Mouse (Mus musculus): ENCODE measurements at regions not wholly inside any gene's neighbourhood (a gene's known extent, or its start where the extent isn't known, plus 50 kb on each side); places are given as distances from the start of the nearest gene placed in this dataset.
"Not testable (repeated sequence)": the region's sequence is repeated elsewhere in the genome, so short reads cannot be mapped to it uniquely, and the experiment has no call there.

DNA sequence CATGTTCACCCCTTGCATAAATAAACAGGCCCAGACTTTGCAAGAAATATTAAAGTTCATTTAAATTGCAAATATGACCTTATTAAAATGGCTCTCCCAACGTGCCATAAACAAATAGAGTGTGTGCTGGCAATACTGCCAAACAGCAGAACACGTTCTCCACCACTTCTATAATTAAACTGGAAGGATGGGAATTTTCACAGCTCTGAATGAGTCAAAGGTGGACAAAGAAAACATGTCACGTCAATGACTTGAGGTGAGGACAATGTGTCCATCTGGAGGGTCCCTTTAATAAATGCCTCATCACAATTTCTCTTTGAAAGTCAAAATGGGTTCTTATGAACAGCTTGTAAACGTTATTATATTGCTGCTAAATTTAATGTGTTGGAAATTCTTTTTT lies 114.8 kb downstream of the Galc start:
- ATAC-seq (ENCODE audit: poor library complexity, severe bottlenecking), result no peak

GRCm38 (mm10) chr12:98143170-98143569 lies 116.1 kb downstream of the Galc start:
- no peak for ATAC-seq (ENCODE audit: poor library complexity, severe bottlenecking)

DNA sequence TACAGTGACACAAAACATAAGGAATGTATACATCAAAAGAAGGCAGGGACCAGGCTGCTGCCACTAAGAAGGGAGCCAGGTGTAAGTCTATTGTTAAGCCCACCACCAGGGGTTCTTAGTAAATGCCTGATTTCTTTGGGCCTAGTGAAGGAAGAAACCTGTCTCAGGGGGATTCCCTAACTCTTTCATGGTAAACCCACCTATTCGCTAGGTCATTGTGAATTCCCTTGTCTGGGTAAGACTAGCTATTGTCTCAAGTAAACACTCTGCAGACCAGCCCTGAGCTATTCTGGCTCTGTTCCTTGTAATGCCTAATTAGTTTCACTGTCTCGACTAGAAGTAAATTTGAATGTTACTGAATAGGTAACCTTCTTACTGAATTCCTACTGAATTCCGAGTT lies 119.4 kb downstream of the Galc start:
- ATAC-seq (ENCODE audit: poor library complexity, severe bottlenecking), result not testable (repeated sequence)

DNA sequence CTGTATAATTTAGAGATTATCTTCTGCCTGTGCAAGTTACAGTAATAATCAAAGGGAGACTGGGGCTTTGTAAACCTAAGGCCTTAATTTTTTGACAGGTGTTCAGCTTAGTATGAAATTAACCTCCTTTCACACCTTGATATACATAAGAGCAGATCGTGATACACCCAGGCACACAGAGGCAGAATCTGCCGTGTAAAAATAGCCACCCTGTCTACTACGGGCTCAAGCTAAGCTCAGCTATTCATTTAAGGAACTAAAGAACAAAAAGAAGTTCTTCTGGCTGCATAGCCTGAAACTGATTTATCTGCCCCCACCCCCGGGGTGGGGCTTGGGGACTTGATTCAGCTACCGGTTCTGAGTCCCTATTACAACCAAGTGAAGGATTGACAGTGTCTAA lies 128.0 kb downstream of the Galc start:
- ATAC-seq (ENCODE audit: poor library complexity, severe bottlenecking), result no peak

DNA sequence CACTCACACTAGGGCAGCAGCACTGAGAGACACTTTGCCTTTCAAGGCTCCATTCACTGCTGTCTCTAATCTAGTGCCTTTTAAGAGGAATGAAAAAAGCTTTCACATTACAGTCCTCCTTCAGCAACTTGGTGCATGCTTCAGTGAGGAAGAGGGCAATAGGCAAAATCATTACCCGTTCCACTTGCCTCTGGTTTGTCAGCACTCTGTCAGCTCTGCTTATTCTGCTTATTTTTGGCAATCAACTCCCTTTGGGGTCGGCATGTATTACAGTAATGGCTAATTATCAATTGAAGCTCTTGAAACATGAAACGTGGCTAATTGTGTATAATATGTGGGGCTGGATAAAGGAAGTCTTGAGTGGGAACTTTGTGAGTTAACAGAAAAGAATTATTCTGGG lies 135.7 kb downstream of the Galc start:
- ATAC-seq (ENCODE audit: poor library complexity, severe bottlenecking), result no peak

GRCm38 (mm10) chr12:98108039-98108438 lies 151.2 kb downstream of the Galc start:
- ATAC-seq (ENCODE audit: poor library complexity, severe bottlenecking), result no peak

GRCm38 (mm10) chr12:98106789-98107684 lies 152.2 kb downstream of the Galc start:
- ATAC-seq (ENCODE audit: poor library complexity, severe bottlenecking), result no peak

GRCm38 (mm10) chr12:98106151-98106788 lies 153.0 kb downstream of the Galc start:
- no peak for ATAC-seq (ENCODE audit: poor library complexity, severe bottlenecking)

DNA sequence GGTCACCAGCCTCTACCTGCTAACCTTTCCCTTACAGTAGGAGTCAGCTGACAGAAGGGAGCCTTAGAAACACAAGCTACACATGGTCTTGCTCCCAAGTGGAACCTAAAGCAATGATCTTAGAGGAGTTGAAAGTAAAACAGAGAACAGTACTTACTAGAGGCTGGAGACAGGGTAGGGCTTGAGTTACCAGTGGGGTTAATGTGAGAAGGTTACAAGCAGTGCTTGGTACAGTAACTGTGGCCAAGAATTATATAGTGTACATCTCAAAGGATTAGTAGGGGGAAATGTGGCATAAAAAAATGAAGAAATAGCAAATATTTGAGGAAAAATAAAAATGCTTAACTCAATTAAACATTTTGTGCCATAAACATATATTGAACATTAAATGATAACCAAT lies 153.5 kb downstream of the Galc start:
- ATAC-seq (ENCODE audit: poor library complexity, severe bottlenecking), result no peak

GRCm38 (mm10) chr12:98090171-98090570 lies 169.1 kb downstream of the Galc start:
- ATAC-seq (ENCODE audit: poor library complexity, severe bottlenecking), result no peak

DNA sequence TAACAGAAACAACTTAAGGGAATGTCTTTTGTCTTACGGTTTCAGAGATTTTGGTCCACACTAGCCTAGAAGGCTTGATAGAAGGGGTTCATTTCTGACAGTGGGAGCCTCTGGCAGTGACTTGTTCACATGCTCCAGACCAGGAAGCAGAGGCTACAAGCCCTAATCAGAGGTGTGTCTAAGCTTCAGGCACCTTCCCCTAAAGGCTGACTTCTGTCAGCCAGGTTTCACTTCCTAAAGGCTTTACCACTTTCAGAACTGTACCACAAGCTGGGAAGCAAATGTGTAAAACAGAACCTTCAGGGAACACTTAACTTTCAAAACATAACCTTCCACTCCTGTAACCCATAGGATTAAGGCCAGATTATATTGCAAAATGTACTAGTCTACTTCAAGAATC lies 180.9 kb downstream of the Galc start:
- no peak for ATAC-seq (ENCODE audit: poor library complexity, severe bottlenecking)

DNA sequence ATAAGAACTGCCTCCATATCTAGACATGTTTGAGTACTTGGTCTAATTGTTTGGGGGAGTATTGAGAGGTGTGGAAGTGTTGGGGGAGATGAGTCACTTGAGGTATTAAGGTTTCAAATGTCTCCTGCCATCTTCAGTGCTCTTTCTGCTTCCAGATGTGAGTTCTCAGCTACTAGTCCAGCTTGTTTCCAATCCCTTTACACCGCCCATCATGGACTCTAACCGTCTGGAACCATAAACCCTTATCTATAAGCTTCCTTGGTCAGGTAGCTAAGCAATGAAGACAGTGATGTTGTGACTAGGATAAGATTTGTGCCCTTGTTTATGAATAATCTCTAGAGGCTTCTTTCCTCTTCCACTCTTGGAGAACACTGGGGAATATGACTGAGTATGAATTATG lies 183.7 kb downstream of the Galc start:
- ATAC-seq (ENCODE audit: poor library complexity, severe bottlenecking), result no peak

DNA sequence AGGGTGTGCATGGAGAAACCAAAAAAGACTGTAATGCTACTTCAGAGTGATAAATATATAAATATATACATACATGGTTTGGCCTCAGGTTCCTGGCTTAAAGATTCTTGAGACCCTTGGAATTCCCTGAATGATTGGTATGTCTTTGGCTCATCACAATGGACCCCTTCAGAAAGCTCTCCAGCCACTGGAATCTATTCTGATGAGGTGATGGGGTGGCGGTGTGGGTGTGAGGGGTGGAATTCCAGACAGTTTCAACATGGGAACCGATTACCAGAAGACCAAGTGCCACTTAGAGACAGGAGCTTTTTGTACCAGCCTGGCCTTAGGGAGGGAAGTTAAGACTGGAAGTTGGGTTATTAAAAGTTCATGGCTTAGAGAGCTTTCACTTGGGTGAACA lies 190.1 kb downstream of the Galc start:
- ATAC-seq (ENCODE audit: poor library complexity, severe bottlenecking), result no peak

- no peak for ATAC-seq (ENCODE audit: poor library complexity, severe bottlenecking)
Measured at GRCm38 (mm10) chr12:98059419-98060180, 199.7 kb downstream of the Galc start.

DNA sequence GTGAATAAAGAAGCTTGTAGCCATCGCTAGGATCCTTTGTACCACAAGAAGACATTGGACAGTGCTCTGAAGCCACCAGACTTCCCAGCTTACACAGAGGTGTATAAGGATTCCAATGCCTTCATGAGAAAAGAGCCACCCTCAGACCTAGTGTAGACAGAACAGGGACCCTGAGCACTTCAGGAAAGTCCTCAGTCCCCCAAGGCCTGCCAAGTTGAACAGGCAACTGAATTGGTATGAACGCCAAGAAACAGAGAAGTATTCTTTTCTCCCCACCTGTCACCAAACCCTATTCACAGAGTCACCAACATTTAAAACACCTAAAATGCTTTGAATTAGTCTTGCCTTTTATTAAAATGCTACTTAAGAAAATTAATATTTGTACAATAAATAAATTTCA lies 200.3 kb downstream of the Galc start:
- no peak for ATAC-seq (ENCODE audit: poor library complexity, severe bottlenecking)

- ATAC-seq (ENCODE audit: poor library complexity, severe bottlenecking), result no peak
Measured at GRCm38 (mm10) chr12:98050934-98051333, 208.3 kb downstream of the Galc start.

DNA sequence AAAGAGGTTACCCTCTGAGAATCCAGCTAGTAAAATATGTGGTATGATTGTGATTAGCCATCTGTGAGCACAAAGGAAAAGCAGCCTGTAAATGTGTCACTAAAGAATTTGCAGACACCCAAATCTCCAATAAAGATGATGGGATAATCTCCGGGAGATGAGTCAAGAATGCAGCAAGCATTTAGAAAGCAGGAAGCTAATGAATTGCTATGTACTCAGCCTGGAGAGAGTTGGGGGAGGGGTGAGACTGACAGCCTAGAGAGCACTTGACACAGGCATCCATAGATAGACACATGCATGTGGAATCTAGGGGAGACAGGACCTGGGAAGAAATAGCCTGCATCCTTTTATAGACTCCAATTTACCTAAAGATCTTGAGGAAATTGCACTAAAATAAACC lies 208.8 kb downstream of the Galc start:
- no peak for ATAC-seq (ENCODE audit: poor library complexity, severe bottlenecking)

- ATAC-seq (ENCODE audit: poor library complexity, severe bottlenecking), result no peak
Measured at GRCm38 (mm10) chr12:98050057-98050456, 209.2 kb downstream of the Galc start.

DNA sequence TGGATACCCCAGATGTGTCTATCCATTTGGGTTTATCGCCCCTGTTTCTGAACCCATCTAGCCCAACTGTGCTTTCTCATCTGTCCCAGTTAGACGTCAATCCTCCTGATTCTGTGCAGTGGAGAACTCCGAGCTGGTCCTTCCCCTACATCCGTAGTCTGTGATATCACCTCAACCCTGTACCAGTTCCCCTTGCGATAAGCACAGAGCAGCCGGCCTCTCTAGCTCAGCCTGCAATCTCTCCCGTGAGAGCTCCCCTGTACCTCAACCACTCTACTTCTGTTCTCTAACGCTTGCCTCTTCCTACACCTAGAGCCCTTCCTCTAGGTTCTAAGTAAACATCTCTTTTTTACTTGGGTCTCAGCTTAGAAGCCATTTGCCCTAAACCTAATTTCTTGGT lies 211.5 kb downstream of the Galc start:
- ATAC-seq (ENCODE audit: poor library complexity, severe bottlenecking), result no peak

GRCm38 (mm10) chr12:98046459-98047440 lies 212.5 kb downstream of the Galc start:
- no peak for ATAC-seq (ENCODE audit: poor library complexity, severe bottlenecking)
